Mouse (Mus musculus): Measurements from ENCODE around the gene Zdhhc1.

Zdhhc1 gene

GRCm38 (mm10) chr8:105481013-105481412 lies 15.7 kb downstream of the Zdhhc1 start:
- in situ Hi-C loops (cut with MboI, MseI), result no loop called here

GRCm38 (mm10) chr8:105477792-105478191 lies 18.9 kb downstream of the Zdhhc1 start:
- in situ Hi-C loops (cut with MboI, MseI), result loop anchor here in 1 of 2 experiments (10.0 kb wide), 1 partner anchor 57 kb away; no protein-coding TSS in a partner anchor

DNA sequence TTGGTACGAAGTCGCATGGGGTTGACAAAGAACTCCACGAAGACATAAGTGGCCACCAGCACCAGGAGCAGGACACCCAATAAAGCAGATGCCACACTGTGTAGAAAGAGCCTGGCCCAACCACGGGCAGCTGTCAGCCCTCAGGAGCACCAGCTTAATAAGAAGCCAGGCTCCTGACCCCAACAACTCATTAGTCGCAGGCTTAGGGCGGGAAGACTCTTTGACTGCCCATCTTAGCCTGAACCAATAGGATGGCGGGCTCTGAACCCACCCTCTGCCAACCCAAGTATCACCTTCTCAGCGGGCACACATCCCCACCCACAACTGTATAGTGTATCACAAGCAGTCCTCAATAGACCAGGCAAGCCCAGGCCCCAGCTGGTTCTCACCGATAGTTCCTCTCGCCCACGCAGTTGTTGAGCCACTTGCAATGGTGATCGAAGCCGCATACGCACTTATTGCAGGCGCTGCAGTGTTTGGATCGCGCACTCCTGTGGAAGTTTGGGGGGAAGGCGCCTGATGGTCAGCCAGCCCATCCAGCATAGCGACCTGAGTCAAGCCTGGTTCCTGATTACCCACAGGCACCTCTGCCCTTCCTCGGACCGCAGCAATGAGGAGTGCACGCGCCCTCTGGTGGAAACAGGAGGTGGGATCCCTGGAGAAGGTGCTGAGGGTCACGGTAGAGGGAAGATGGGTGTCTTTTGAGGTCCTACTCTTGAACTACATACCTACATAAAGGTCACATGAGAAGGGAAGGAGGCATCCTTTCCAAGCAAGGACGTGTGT lies 19.9 kb downstream of the Zdhhc1 start:
- in situ Hi-C loops (cut with MboI, MseI), result loop anchor here in 1 of 2 experiments (10.0 kb wide), 1 partner anchor 58 kb away; no protein-coding TSS in a partner anchor

- in situ Hi-C loops (cut with MboI, MseI), result loop anchor here in 1 of 2 experiments (10.0 kb wide), 1 partner anchor 59 kb away; no protein-coding TSS in a partner anchor
Observed at GRCm38 (mm10) chr8:105476161-105476560, 20.5 kb downstream of the Zdhhc1 start.

DNA sequence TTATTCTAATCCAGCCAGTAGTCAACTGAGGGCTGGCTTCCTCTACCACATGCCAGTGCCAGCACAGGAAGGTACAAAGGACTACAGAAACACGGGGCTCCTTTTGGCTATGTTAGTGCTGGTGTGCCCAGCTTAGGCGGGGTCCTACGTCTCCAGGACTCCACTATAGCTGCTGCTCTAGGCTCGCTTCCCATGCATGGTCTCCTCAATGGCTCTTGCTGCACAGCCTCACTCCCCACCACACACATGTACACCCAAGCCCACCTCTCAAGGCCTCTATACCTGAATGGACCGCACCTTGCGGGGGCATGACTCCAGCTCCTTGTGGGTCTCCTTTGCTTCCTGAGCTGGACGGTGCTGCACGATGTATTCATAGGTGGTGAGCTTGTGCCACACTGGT lies 21.0 kb downstream of the Zdhhc1 start:
- in situ Hi-C loops (cut with MboI, MseI), result loop anchor here in 1 of 2 experiments (10.0 kb wide), 1 partner anchor 59 kb away; no protein-coding TSS in a partner anchor

GRCm38 (mm10) chr8:105475254-105475653 lies 21.4 kb downstream of the Zdhhc1 start:
- in situ Hi-C loops (cut with MboI, MseI), result loop anchor here in 1 of 2 experiments (10.0 kb wide), 1 partner anchor 60 kb away; no protein-coding TSS in a partner anchor

GRCm38 (mm10) chr8:105474680-105475079 lies 22.0 kb downstream of the Zdhhc1 start:
- in situ Hi-C loops (cut with MboI, MseI), result loop anchor here in 1 of 2 experiments (10.0 kb wide), 1 partner anchor 60 kb away; no protein-coding TSS in a partner anchor

- in situ Hi-C loops (cut with MboI, MseI), result loop anchor here in 1 of 2 experiments (10.0 kb wide), 1 partner anchor 61 kb away; no protein-coding TSS in a partner anchor
Observed at GRCm38 (mm10) chr8:105473816-105474606, 22.7 kb downstream of the Zdhhc1 start.

DNA sequence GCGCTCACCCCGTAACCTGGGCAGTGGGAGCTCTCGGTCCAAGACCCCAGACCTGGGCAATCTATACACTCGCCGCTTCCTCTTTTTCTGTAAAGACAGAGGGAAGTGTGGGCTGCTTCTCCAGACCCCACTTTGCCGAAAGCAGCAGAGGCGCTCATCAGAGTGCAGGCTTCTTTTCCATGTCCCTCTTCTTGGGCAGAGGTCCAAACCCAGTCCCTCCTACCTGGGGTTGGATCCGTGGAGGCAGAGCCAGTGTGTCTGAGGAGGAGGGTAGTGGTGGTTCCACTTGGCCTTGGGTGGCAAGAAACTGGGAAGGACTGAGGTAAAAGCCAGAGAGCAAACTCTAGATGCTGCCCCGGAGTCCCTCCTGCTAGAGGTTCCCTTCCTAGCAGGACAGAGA lies 23.7 kb downstream of the Zdhhc1 start:
- in situ Hi-C loops (cut with MboI, MseI), result loop anchor here in 1 of 2 experiments (10.0 kb wide), 1 partner anchor 62 kb away; no protein-coding TSS in a partner anchor

GRCm38 (mm10) chr8:105472414-105472932 lies 24.2 kb downstream of the Zdhhc1 start:
- in situ Hi-C loops (cut with MboI, MseI), result loop anchor here in 1 of 2 experiments (10.0 kb wide), 1 partner anchor 62 kb away; no protein-coding TSS in a partner anchor

DNA sequence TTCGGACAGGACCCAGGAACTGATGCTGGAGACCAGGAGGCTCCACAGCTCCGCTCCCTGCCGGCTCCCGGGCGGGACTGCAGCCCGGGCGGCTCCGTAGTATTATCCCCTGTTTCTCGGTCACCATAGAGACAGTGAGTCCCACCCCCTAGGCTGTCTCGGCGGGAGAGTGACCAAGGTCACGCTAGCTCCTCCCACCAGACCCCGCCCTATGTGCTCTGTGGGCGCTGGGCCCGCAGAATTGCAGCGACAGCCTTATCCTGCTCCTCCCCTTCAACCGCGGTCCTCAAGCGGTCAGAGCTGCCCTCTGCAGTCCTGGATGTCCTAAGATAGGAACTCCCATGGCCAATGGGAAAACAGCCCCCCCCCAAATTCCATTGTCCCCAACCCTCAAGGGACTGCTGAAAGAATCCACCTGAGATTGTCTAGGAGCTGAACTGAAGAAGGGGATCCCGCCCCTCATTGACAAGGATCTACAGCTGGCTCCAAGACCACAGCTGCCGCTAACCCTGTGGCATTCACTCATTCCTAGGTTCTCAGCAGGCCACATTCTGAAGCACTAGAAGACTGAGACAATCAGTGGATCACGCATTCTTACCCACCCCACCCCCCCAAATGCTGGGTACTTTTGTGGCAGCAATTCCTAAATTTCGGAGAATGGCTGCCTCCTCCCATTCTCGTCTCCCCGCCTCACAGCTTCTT lies 25.2 kb downstream of the Zdhhc1 start, which contains the start of gene Tppp3:
Gene Tppp3, minus strand, starts transcription at position 213 of the 702 bp plus-strand sequence.
- in situ Hi-C loops (cut with MboI, MseI), result loop anchor here in 1 of 2 experiments (10.0 kb wide), 1 partner anchor 63 kb away; no protein-coding TSS in a partner anchor

- in situ Hi-C loops (cut with MboI, MseI), result loop anchor here in 1 of 2 experiments (10.0 kb wide), 1 partner anchor 64 kb away; no protein-coding TSS in a partner anchor
Observed at GRCm38 (mm10) chr8:105470681-105471313, 25.9 kb downstream of the Zdhhc1 start.

- in situ Hi-C loops (cut with MboI, MseI), result loop anchor here in 1 of 2 experiments (10.0 kb wide), 1 partner anchor 65 kb away; no protein-coding TSS in a partner anchor
Observed at GRCm38 (mm10) chr8:105470262-105470661, 26.4 kb downstream of the Zdhhc1 start.

- in situ Hi-C loops (cut with MboI, MseI), result loop anchor here in 1 of 2 experiments (10.0 kb wide), 1 partner anchor 65 kb away; no protein-coding TSS in a partner anchor
Observed at GRCm38 (mm10) chr8:105469816-105470215, 26.9 kb downstream of the Zdhhc1 start.

DNA sequence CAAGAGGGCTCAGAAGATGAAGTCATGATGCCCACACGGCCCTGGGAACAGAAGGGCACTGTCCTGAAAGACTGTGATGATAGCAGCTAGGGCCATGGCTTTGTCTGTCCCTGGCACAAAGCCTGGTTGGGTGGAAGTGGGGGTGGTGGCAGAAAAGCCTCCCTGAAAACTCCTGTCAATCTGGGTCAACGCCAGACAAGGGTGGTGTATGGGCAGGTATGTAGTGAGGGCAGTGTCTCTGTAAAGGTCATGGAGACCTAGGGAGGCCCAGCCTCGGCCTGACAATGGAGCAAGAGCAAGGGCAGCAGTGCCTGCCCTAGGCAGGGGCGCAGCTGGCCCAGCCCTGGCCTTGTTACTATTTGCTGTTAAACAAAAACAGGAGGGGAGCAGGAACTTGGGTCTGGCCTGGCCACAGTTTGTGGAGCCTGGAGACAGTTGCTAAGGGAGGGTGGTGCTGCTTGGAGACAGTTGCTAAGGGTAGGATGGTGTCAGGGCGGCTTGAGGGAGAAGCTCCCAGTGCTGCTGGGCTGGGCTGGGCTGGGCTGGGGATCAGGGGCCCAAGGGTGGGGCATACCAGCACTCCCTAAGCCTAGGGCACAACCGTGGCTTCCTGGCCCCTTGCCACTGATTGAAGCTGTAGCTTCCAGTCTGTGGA lies 27.5 kb downstream of the Zdhhc1 start:
- in situ Hi-C loops (cut with MboI, MseI), result no loop called here

GRCm38 (mm10) chr8:105468002-105468720 lies 28.5 kb downstream of the Zdhhc1 start:
- in situ Hi-C loops (cut with MboI, MseI), result no loop called here

DNA sequence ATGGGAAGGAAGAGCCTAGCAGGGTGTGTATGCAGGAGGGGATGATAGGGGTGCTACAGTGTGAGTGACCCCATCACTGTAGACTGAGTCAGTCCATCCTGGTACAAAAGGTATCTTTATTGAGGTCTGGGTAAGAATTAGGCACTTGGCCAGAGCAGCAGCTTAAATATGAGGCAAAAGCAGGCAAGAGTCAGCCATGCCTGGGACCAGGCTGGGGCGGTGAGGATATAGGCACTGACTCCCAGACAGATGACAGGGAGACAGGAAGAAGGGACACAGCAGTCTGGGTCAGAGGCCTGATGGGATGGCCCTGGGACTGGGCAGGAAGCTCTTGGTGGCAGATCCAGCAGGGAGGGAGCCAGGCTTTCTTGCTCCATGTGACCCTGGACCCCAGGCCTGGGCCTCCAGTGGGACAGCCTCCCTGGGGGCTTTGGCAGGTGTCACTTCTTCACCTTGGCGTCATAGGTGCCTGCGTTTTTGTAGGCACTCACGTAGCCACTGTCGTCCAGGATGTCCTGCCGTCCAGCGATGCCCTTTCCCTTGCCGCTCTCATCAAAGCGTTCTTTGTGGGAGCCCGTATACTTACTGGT lies 29.2 kb downstream of the Zdhhc1 start:
- in situ Hi-C loops (cut with MboI, MseI), result no loop called here

- in situ Hi-C loops (cut with MboI, MseI), result no loop called here
Observed at GRCm38 (mm10) chr8:105466700-105467291, 29.9 kb downstream of the Zdhhc1 start.
